Mouse (Mus musculus) forebrain, embryonic 16.5 days (tissue): ENCODE results near the gene Slc29a4. TPM values are rescaled to one million over a fixed set of nuclear protein-coding genes. Genes with fewer than 3 reads are reported as not detected.

Experiments
- ATAC-seq: fragments of 200-750 bp; cut with Nextera tagmentation; 2 replicates; pipeline ENCODE4 v1.8.0; 2017; ENCODE audit warnings: mild to moderate bottlenecking, moderate library complexity
- H3K27ac ChIP-seq: fragments of 300-500 bp; sonication (generic); 2 replicates; pipeline ENCODE4 v1.5.1; 2014; ENCODE audit warnings: low read length, control low read depth
- H3K27me3 ChIP-seq: fragments of 300-500 bp; sonication (generic); replicated peaks from 2 replicates; pipeline ENCODE4 v1.6.1; 2014; ENCODE audit warnings: low read length; ENCODE audit not compliant: control insufficient read depth, insufficient read depth
- H3K36me3 ChIP-seq: fragments of 300-500 bp; sonication (generic); 2 replicates; pipeline ENCODE4 v1.6.1; 2014; ENCODE audit not compliant: control insufficient read depth, insufficient read depth
- H3K4me1 ChIP-seq: fragments of 300-500 bp; sonication (generic); replicated peaks from 2 replicates; pipeline ENCODE4 v1.6.1; 2014; ENCODE audit warnings: low read length; ENCODE audit not compliant: control insufficient read depth, insufficient read depth
- H3K4me2 ChIP-seq: fragments of 300-500 bp; sonication (generic); 2 replicates; pipeline ENCODE4 v1.6.1; 2014; ENCODE audit warnings: mild to moderate bottlenecking, low read length, control low read depth
- H3K4me3 ChIP-seq: fragments of 300-500 bp; sonication (generic); replicated peaks from 2 replicates; pipeline ENCODE4 v1.5.1; 2014; ENCODE audit warnings: mild to moderate bottlenecking, low read length, control low read depth
- H3K9ac ChIP-seq: fragments of 300-500 bp; sonication (generic); replicated peaks from 2 replicates; pipeline ENCODE4 v1.6.1; 2014; ENCODE audit warnings: low read depth, low read length, control low read depth
- H3K9me3 ChIP-seq: fragments of 300-500 bp; sonication (generic); 2 replicates; pipeline ENCODE4 v1.6.1; 2016; ENCODE audit warnings: low read length; ENCODE audit not compliant: control insufficient read depth
- WGBS: fragments of 180-500 bp; shearing (Covaris S2); extraction: QIAGEN DNeasy Blood & Tissue Kit; methylation state at CpG from one replicate; pipeline ENCODE4 v1.1.7; 2014; 5-methylcytosine and 5-hydroxymethylcytosine counted together
- polyA plus RNA-seq: library from polyadenylated mRNA; unstranded; fragments of >200 nt; fragmentation: Nextera tagmentation; extraction: Ambion mirVana; gene quantifications from 2 replicates; pipeline ENCODE4 v1.2.1, GENCODE M21; 2015

Slc29a4 gene
- polyA plus RNA-seq, 1 experiment from 2014 or later = 99.2 TPM

DNA sequence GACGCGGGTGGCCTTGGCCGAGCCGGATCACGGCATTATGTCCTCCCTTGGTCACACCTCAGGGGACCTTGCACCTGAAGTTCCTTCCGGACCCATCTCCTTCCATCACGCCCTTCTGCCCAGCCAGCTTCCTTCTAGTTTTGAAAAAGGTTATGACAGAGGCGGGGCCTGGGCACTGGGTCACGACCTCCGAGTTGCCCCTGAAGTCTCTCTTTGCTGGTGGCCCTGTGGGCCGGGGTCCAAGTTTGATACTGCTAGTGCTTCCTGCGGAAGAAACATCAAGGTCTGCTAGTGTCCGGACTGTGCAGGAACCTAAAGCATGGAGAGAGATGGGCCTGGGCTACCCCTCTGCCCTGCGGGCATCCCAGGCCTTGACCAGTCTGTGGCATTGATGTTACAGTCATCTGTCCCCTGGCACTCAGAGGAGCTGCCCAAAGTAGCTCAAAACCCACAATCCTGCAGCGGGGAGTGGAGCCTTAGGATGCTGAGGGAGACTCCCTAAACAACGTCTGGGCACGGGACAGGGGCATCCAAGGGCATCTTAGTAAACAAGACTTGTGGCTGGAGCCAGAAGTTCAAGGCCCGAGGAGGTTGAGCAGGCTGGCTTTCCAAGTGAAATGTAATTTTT is 10.3 kb downstream of the Slc29a4 start:
- H3K4me1 ChIP-seq = peaks cover 25% of the 10 kb centered on the region
- no peaks in the 10 kb centered on the region for H3K9me3 ChIP-seq
- peak overlapping the region; percentile 99 for H3K9ac ChIP-seq
- H3K4me2 ChIP-seq = peak overlapping the region; percentile 88
- 19% methylated on average over 18 of the region's 18 CpGs for WGBS
- 0 out of 2 replicates have a peak, but pooled peaks cover 2% of the 10 kb centered on the region for H3K27me3 ChIP-seq
- no peak overlapping the region; the same call in 1 of the 2 replicates for H3K27ac ChIP-seq
- no peak for ATAC-seq
- H3K4me3 ChIP-seq = peak overlapping the region; percentile 91
- H3K36me3 ChIP-seq = peaks cover 9% of the 10 kb centered on the region

DNA sequence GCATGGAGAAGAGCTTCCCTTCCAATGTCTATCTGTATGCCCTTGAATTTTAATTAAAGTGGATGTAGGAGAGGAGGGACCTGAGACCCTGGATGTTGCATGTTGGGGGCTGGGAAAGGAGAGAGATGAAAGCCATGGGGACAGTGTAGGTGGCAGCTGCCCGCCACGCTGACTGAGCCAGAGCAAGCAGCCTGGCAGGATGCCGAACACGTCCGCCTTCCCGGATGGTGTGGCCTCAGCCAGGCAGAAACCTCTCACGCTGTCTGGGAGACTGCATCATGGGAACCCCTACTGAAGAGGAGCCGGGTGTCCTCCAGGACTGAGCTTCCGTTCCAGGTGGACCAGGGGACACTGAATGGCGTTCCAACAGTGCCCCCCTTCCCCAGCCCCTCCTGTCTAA is 11.3 kb downstream of the Slc29a4 start:
- 0 out of 2 replicates have a peak, but pooled peaks cover 2% of the 10 kb centered on the region for H3K27me3 ChIP-seq
- H3K9me3 ChIP-seq = no peaks in the 10 kb centered on the region
- peak; percentile 19; the same call in 1 of the 2 replicates for ATAC-seq
- peaks cover 11% of the 10 kb centered on the region for H3K36me3 ChIP-seq
- 57% methylated on average over 10 of the region's 10 CpGs for WGBS
- H3K4me1 ChIP-seq = peaks cover 25% of the 10 kb centered on the region
- peak overlapping the region; percentile 91 for H3K4me3 ChIP-seq
- peak overlapping the region; percentile 99 for H3K9ac ChIP-seq
- H3K4me2 ChIP-seq = peak overlapping the region; percentile 88
- H3K27ac ChIP-seq = no peak overlapping the region

DNA sequence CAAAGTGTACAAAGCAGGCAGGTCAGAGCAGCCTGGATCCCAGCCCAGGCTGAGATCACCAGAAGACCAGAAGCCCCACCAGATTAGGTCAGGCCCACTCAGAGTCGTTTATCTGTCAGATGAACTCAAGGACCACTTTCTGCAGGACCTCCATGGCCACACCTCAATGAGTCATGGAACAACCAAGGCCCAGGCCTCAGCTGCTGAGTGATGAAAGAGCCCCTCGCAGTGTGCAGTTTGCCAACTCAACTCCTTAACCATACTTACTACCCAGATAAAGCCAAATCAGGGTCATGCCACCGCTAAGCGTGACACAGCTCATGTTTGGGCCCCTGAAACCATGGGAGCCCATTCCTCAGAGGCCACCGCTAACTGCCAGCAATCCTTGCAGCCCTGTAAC is 15.4 kb downstream of the Slc29a4 start:
- Histone ChIP-seq H3K27ac (no peak overlapping the region), H3K9ac (no peak overlapping the region), H3K4me1 (peaks cover 17% of the 10 kb centered on the region), H3K4me2 (no peak overlapping the region), H3K27me3 (no peaks in the 10 kb centered on the region), H3K9me3 (no peaks in the 10 kb centered on the region; the same call in 1 of the 2 replicates), H3K36me3 (peaks cover 31% of the 10 kb centered on the region), H3K4me3 (no peak overlapping the region)
- WGBS = 93% methylated on average over 5 of the region's 5 CpGs
- ATAC-seq = no peak

DNA sequence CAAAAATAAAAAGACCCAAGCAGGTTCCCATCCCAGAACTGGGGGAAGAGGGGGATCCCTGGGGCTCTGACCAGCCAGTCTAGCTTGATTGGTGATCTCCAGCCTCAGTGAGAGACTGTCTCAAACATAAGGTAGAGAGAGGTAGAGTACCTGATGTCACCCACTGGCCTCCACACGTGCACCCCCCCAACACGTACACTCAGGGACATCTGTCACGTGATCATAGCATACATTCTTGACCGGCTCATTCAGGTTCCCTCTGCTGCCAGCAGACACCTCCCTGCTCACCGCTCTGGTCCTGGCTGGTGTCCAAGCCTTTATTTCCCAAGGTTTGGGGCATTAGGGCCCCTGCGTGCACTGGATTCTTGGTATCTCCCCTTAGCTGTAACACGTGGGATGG is 17.1 kb downstream of the Slc29a4 start:
- no peak overlapping the region for H3K4me3 ChIP-seq
- H3K27ac ChIP-seq = no peak overlapping the region
- 71% methylated on average over 7 of the region's 7 CpGs for WGBS
- H3K4me2 ChIP-seq = no peak overlapping the region
- no peak for ATAC-seq
- H3K9me3 ChIP-seq = no peaks in the 10 kb centered on the region; the same call in 1 of the 2 replicates
- no peaks in the 10 kb centered on the region; the same call in 1 of the 2 replicates for H3K4me1 ChIP-seq
- H3K27me3 ChIP-seq = no peaks in the 10 kb centered on the region
- H3K36me3 ChIP-seq = peaks cover 38% of the 10 kb centered on the region
- no peak overlapping the region for H3K9ac ChIP-seq

DNA sequence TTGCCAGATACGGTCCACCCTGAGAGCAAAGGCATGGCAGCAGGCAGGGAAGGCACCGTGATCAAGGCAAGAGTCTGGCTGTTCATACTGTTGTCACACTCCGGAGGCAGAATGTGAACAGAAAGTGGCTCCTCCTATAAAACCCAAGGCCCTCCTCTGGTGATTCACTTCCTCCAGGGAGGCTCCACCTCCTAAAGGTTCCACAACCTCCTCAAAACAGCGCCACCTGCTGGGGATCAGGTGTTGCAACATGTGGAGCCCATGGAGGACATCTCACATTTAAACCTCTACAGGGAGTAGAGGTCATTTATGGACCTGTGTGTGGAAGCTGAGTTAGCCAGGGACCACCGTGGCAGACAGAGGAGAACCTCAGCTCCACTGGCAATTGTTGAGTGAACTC is 20.1 kb downstream of the Slc29a4 start:
- 83% methylated on average over 5 of the region's 5 CpGs for WGBS
- H3K36me3 ChIP-seq = peaks cover 31% of the 10 kb centered on the region
- H3K9ac ChIP-seq = no peak overlapping the region
- no peak for ATAC-seq
- no peak overlapping the region for H3K4me3 ChIP-seq
- H3K4me1 ChIP-seq = no peaks in the 10 kb centered on the region
- no peak overlapping the region for H3K4me2 ChIP-seq
- H3K27ac ChIP-seq = no peak overlapping the region
- no peaks in the 10 kb centered on the region for H3K27me3 ChIP-seq
- H3K9me3 ChIP-seq = no peaks in the 10 kb centered on the region; the same call in 1 of the 2 replicates

DNA sequence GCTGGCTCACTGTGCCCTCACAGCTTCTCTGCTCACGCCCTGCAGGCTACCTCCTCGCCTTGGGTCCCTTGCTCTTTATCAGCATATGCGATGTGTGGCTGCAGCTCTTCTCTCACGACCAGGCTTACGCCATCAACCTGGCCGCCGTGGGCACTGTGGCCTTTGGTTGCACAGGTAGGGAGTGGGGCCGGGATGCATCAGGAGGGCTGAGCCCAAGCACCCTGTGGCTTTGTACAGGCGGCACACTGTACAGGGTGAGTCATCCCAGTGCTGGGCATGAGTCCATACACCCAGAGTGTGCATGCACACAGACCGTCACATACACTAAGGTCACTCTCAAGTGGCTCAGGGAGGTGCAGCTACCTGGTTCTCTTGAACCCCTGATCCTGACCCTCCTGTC is 21.7 kb downstream of the Slc29a4 start:
- no peak overlapping the region for H3K4me2 ChIP-seq
- peaks cover 32% of the 10 kb centered on the region for H3K36me3 ChIP-seq
- H3K4me1 ChIP-seq = no peaks in the 10 kb centered on the region
- H3K9me3 ChIP-seq = no peaks in the 10 kb centered on the region; the same call in 1 of the 2 replicates
- no peak overlapping the region for H3K4me3 ChIP-seq
- ATAC-seq = no peak
- WGBS = 93% methylated on average over 10 of the region's 10 CpGs
- H3K27ac ChIP-seq = no peak overlapping the region
- H3K9ac ChIP-seq = no peak overlapping the region
- no peaks in the 10 kb centered on the region for H3K27me3 ChIP-seq

DNA sequence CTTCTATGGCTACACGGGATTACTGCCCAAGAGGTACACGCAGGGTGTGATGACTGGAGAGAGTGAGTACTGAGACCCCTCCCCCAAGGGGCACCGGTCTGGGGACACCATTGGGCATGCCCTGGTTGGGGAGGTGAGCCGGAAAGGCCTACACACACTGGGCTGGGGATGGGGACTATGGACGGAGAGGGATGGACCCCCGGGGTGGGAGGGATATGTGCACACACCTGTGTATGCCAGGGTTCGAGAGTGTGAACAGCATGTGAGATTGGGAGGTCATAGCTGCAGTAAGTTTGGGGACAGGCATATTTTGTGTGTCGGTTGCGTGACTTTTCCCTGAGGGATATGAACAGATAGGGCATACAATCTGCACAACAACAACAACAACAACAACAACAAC is 22.7 kb downstream of the Slc29a4 start:
- Histone ChIP-seq H3K9ac (no peak overlapping the region), H3K9me3 (no peaks in the 10 kb centered on the region; the same call in 1 of the 2 replicates), H3K4me3 (no peak overlapping the region), H3K36me3 (peaks cover 34% of the 10 kb centered on the region), H3K27ac (no peak overlapping the region), H3K27me3 (no peaks in the 10 kb centered on the region), H3K4me1 (no peaks in the 10 kb centered on the region), H3K4me2 (no peak overlapping the region)
- no peak for ATAC-seq
- whole genome bisulfite sequencing = 93% methylated on average over 9 of the region's 9 CpGs

DNA sequence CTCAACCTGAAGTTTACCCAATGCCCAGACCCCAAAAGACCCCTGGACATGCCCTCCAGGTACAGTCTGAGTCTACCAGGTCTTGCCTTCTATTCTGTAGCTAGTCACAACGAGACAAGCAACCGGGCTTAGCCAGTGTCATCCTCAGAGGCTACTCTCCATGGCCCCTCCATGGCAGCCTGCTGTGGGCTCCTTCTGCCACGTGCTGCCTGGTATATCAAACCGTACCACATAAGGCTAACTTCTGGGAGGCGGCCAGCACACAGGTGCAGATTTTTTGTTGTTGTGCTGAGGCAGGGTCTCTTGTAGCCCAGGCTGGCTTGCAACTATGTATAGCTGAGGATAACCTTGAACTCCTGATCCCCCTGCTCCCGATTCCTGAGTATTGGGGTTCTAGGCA is 23.7 kb downstream of the Slc29a4 start:
- ATAC-seq = no peak
- H3K4me1 ChIP-seq = no peaks in the 10 kb centered on the region
- H3K4me3 ChIP-seq = no peak overlapping the region
- no peak overlapping the region for H3K27ac ChIP-seq
- H3K9me3 ChIP-seq = no peaks in the 10 kb centered on the region
- peaks cover 29% of the 10 kb centered on the region for H3K36me3 ChIP-seq
- no peak overlapping the region for H3K4me2 ChIP-seq
- no peaks in the 10 kb centered on the region for H3K27me3 ChIP-seq
- H3K9ac ChIP-seq = no peak overlapping the region
- WGBS = 86% methylated on average over 6 of the region's 6 CpGs

DNA sequence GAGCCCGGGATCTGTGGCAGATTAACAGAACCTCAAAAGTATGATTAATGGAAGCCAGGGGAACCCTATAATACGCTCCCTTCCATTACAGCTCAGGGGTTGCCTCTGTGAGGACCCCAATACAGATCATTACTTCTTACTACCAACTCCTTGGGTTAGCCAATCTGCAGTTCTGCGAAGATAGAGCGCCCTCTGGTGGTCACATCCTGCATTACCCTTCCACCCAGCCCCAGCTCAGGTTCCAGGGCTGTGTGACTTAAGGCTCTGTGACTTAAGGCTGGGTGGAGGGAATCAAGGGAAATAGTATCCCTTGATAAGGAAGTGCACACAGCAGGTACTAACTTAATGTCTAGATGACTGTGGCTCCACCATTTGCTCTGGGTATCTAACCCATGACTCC is 25.7 kb downstream of the Slc29a4 start:
- H3K9me3 ChIP-seq = no peaks in the 10 kb centered on the region
- no peaks in the 10 kb centered on the region for H3K4me1 ChIP-seq
- H3K27ac ChIP-seq = no peak overlapping the region
- no peaks in the 10 kb centered on the region for H3K27me3 ChIP-seq
- peak; percentile 41; the same call in 1 of the 2 replicates for ATAC-seq
- H3K4me3 ChIP-seq = no peak overlapping the region
- H3K4me2 ChIP-seq = no peak overlapping the region
- WGBS = 26% methylated on average over 4 of the region's 4 CpGs
- peaks cover 20% of the 10 kb centered on the region for H3K36me3 ChIP-seq
- no peak overlapping the region for H3K9ac ChIP-seq
